Mouse (Mus musculus) kidney, adult 2 months (tissue): ENCODE measurements around the gene Slc17a7. TPM values are rescaled to one million over a fixed set of nuclear protein-coding genes. Genes with fewer than 3 reads are reported as not detected.

ENCODE experiments used
- DNase-seq: peaks from one replicate; pipeline ENCODE4 v3.0.0; 2021
- H3K27ac ChIP-seq: fragments of 200-500 bp; 2 replicates; pipeline ENCODE4 v1.5.1; 2012; ENCODE audit warnings: low read depth, low read length, control low read depth, inconsistent platforms; ENCODE audit not compliant: insufficient read depth
- H3K27me3 ChIP-seq: fragments of 200-500 bp; replicated peaks from 2 replicates; pipeline ENCODE4 v1.6.1; 2012; ENCODE audit warnings: mild to moderate bottlenecking, moderate library complexity, low read length, inconsistent platforms; ENCODE audit not compliant: control insufficient read depth, insufficient read depth
- H3K36me3 ChIP-seq: fragments of 200-500 bp; 2 replicates; pipeline ENCODE4 v1.6.1; 2012; ENCODE audit warnings: mild to moderate bottlenecking, moderate library complexity, low read length, inconsistent platforms; ENCODE audit not compliant: control insufficient read depth, insufficient read depth
- H3K4me1 ChIP-seq: fragments of 200-500 bp; 2 replicates; pipeline ENCODE4 v1.6.1; 2011; ENCODE audit warnings: low read length; ENCODE audit not compliant: control insufficient read depth, insufficient read depth
- H3K4me3 ChIP-seq: fragments of 200-500 bp; 2 replicates; pipeline ENCODE4 v1.5.1; 2011; ENCODE audit warnings: mild to moderate bottlenecking, low read depth, low read length, control low read depth; ENCODE audit not compliant: insufficient read depth
- CTCF ChIP-seq: fragments of 200-500 bp; conservative IDR thresholded peaks from 2 replicates; pipeline ENCODE4 v1.5.1; 2011; ENCODE audit warnings: low read depth, mild to moderate bottlenecking, control low read depth, low read length, moderate library complexity, mixed read lengths; ENCODE audit not compliant: insufficient read depth, insufficient read length
- POLR2A ChIP-seq: fragments of 200-500 bp; IDR thresholded peaks from one replicate; pipeline ENCODE4 v1.6.1; 2011; ENCODE audit warnings: low read depth, low read length, control low read depth
- WGBS: fragments of 180-500 bp; shearing (Covaris S2); methylation state at CpG from one replicate; pipeline ENCODE4 v1.1.7; 2018; 5-methylcytosine and 5-hydroxymethylcytosine counted together
- polyA plus RNA-seq: library from polyadenylated mRNA; depleted of rRNA; stranded (reverse); fragments of >200 nt; gene quantifications from 2 replicates; pipeline ENCODE4 v1.2.3, GENCODE M21; 2012

Slc17a7 gene
- polyA plus RNA-seq, 1 experiment, result not detected

- TF ChIP-seq POLR2A (no peak), CTCF (no peak)
- no peaks in the 10 kb centered on the region; the same call in 1 of the 2 replicates for H3K4me1 ChIP-seq
- DNase-seq, result no peak
- 75% methylated on average over 9 of the region's 9 CpGs for WGBS
- H3K27ac ChIP-seq, result no peak overlapping the region
- H3K36me3 ChIP-seq, result no peaks in the 10 kb centered on the region
- H3K27me3 ChIP-seq, result peaks cover 2% of the 10 kb centered on the region
- H3K4me3 ChIP-seq, result no peak overlapping the region
These were observed 643 bp upstream of the Slc17a7 start for GRCm38 (mm10) chr7:45162996-45163615.

GRCm38 (mm10) chr7:45164833-45165232 lies 1.1 kb downstream of the Slc17a7 start:
- no peak overlapping the region for H3K4me3 ChIP-seq
- TF ChIP-seq CTCF, result no peak
- TF ChIP-seq POLR2A, result no peak
- no peaks in the 10 kb centered on the region; the same call in 1 of the 2 replicates for H3K4me1 ChIP-seq
- 74% methylated on average over 5 of the region's 5 CpGs for WGBS
- H3K27me3 ChIP-seq, result peaks cover 2% of the 10 kb centered on the region
- no peaks in the 10 kb centered on the region for H3K36me3 ChIP-seq
- DNase-seq, result no peak
- no peak overlapping the region for H3K27ac ChIP-seq

- Histone ChIP-seq H3K27ac (no peak overlapping the region), H3K4me3 (no peak overlapping the region), H3K36me3 (no peaks in the 10 kb centered on the region), H3K27me3 (peaks cover 2% of the 10 kb centered on the region), H3K4me1 (no peaks in the 10 kb centered on the region; the same call in 1 of the 2 replicates)
- 68% methylated on average over 11 of the region's 11 CpGs for WGBS
- TF ChIP-seq CTCF, result no peak
- no peak for TF ChIP-seq POLR2A
- DNase-seq, result no peak
These were observed 2.0 kb downstream of the Slc17a7 start for GRCm38 (mm10) chr7:45165701-45166100.

- TF ChIP-seq CTCF (no peak), POLR2A (no peak)
- H3K4me1 ChIP-seq, result no peaks in the 10 kb centered on the region
- DNase-seq, result no peak
- H3K27ac ChIP-seq, result no peak overlapping the region
- H3K4me3 ChIP-seq, result no peak overlapping the region
- no peaks in the 10 kb centered on the region for H3K36me3 ChIP-seq
- H3K27me3 ChIP-seq, result peaks cover 2% of the 10 kb centered on the region
- WGBS, result 31% methylated on average over 10 of the region's 10 CpGs
These were observed 3.2 kb downstream of the Slc17a7 start for GRCm38 (mm10) chr7:45166950-45167401.

- no peak overlapping the region for H3K4me3 ChIP-seq
- peaks cover 2% of the 10 kb centered on the region for H3K27me3 ChIP-seq
- H3K36me3 ChIP-seq, result no peaks in the 10 kb centered on the region
- TF ChIP-seq CTCF (no peak), POLR2A (no peak)
- H3K27ac ChIP-seq, result no peak overlapping the region
- 5% methylated on average over 19 of the region's 19 CpGs for WGBS
- no peak for DNase-seq
- no peaks in the 10 kb centered on the region for H3K4me1 ChIP-seq
These were observed 4.2 kb downstream of the Slc17a7 start for GRCm38 (mm10) chr7:45167761-45168445.

- Histone ChIP-seq H3K4me3 (no peak overlapping the region), H3K36me3 (no peaks in the 10 kb centered on the region), H3K27ac (no peak overlapping the region), H3K27me3 (peaks cover 2% of the 10 kb centered on the region), H3K4me1 (no peaks in the 10 kb centered on the region)
- 6% methylated on average over 24 of the region's 24 CpGs for WGBS
- DNase-seq, result no peak
- TF ChIP-seq CTCF (no peak), POLR2A (no peak)
These were observed 4.9 kb downstream of the Slc17a7 start for GRCm38 (mm10) chr7:45168656-45169055.

GRCm38 (mm10) chr7:45169495-45169894 lies 5.7 kb downstream of the Slc17a7 start:
- H3K4me1 ChIP-seq, result no peaks in the 10 kb centered on the region
- TF ChIP-seq POLR2A (no peak), CTCF (no peak)
- H3K36me3 ChIP-seq, result no peaks in the 10 kb centered on the region
- no peak overlapping the region for H3K4me3 ChIP-seq
- H3K27ac ChIP-seq, result no peak overlapping the region
- 91% methylated on average over 3 of the region's 3 CpGs for WGBS
- no peak for DNase-seq
- H3K27me3 ChIP-seq, result peaks cover 2% of the 10 kb centered on the region
